Mouse (Mus musculus) heart, embryonic 11.5 days (tissue): Measurements from ENCODE around the gene Pikfyve. TPM values are rescaled to one million over a fixed set of nuclear protein-coding genes. Genes with fewer than 3 reads are reported as not detected.

Source experiments
- ATAC-seq: fragments of 200-750 bp; cut with Nextera tagmentation; replicated peaks from 2 replicates; pipeline ENCODE4 v1.8.0; 2017; ENCODE audit warnings: moderate library complexity; ENCODE audit not compliant: insufficient number of reproducible peaks, low FRiP score, low TSS enrichment
- H3K27ac ChIP-seq: fragments of 300-500 bp; sonication (generic); 2 replicates; pipeline ENCODE4 v1.5.1; 2014; ENCODE audit warnings: mild to moderate bottlenecking, low read depth, low read length
- H3K27me3 ChIP-seq: fragments of 300-500 bp; sonication (generic); 2 replicates; pipeline ENCODE4 v1.6.1; 2014; ENCODE audit warnings: mild to moderate bottlenecking, low read length, mixed read lengths; ENCODE audit not compliant: control insufficient read depth, insufficient read depth
- H3K36me3 ChIP-seq: fragments of 300-500 bp; sonication (generic); 2 replicates; pipeline ENCODE4 v1.6.1; 2014; ENCODE audit warnings: mild to moderate bottlenecking, low read length, moderate library complexity, mixed read lengths; ENCODE audit not compliant: control insufficient read depth, insufficient read depth
- H3K4me1 ChIP-seq: fragments of 300-500 bp; sonication (generic); 2 replicates; pipeline ENCODE4 v1.6.1; 2014; ENCODE audit warnings: low read length; ENCODE audit not compliant: control insufficient read depth, insufficient read depth
- H3K4me2 ChIP-seq: fragments of 300-500 bp; sonication (generic); 2 replicates; pipeline ENCODE4 v1.6.1; 2014; ENCODE audit warnings: mild to moderate bottlenecking, moderate library complexity
- H3K4me3 ChIP-seq: fragments of 300-500 bp; sonication (generic); 2 replicates; pipeline ENCODE4 v1.5.1; 2014; ENCODE audit warnings: low read depth, low read length
- H3K9ac ChIP-seq: fragments of 300-500 bp; sonication (generic); 2 replicates; pipeline ENCODE4 v1.6.1; 2014; ENCODE audit warnings: mild to moderate bottlenecking, low read depth, low read length, moderate library complexity
- H3K9me3 ChIP-seq: fragments of 300-500 bp; sonication (generic); replicated peaks from 2 replicates; pipeline ENCODE4 v1.6.1; 2016; ENCODE audit warnings: low read length; ENCODE audit not compliant: control insufficient read depth
- WGBS: fragments of 180-500 bp; shearing (Covaris S2); extraction: QIAGEN DNeasy Blood & Tissue Kit; methylation state at CpG from one replicate; pipeline ENCODE4 v1.1.7; 2014; ENCODE audit not compliant: insufficient replicate concordance; 5-methylcytosine and 5-hydroxymethylcytosine counted together
- polyA plus RNA-seq: library from polyadenylated mRNA; unstranded; fragments of >200 nt; fragmentation: Nextera tagmentation; extraction: Ambion mirVana; gene quantifications from 2 replicates; pipeline ENCODE4 v1.2.1, GENCODE M21; 2014

The Pikfyve gene
- polyA plus RNA-seq, 1 experiment from 2014 or later: 8.9 TPM

DNA sequence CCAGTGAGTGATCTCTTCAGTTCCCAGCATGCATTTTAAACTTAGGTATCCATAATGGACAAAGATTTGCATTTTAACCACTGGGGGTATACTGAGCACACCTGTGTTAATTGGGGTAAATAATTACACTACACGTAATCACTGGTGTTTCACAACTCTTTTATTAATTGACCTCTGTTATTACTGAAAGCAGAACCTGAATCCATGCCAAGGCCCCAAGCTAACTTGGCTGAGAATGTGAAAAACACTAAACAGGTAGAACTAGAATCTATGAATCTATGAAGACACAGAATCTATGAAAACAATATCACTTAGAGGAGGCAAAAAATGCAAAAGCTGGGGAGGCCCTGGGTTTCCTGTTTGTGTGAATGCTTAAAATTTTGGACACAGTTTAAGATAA lies 19.0 kb upstream of the Pikfyve start:
- 87% methylated on average over 1 of the region's 1 CpGs for WGBS
- Histone ChIP-seq H3K27me3 (no peaks in the 10 kb centered on the region), H3K4me3 (no peak overlapping the region), H3K4me2 (no peak overlapping the region), H3K9me3 (no peaks in the 10 kb centered on the region), H3K4me1 (no peaks in the 10 kb centered on the region), H3K36me3 (peaks cover 33% of the 10 kb centered on the region), H3K27ac (no peak overlapping the region), H3K9ac (no peak overlapping the region)
- no peak for ATAC-seq

DNA sequence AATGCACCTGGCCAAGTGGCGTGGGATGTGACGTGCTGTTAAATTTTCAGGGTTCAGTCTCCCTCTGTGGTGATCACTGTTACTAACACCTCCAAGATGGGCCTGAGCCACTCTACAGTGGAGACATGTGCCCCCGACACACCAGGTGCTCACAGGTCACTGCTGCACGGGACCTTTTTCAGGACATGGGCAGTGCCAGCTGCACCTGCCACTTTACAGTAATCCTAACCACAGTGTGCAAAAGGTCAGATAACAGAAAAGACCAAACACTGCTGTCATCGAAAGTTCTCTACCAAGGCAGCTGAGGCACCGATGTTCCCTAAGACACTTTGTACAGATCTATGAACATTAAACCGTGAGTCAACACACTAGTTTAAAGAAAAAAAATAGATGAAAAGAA lies 16.9 kb upstream of the Pikfyve start:
- Histone ChIP-seq H3K9me3 (no peaks in the 10 kb centered on the region), H3K4me2 (no peak overlapping the region), H3K36me3 (peaks cover 29% of the 10 kb centered on the region), H3K4me1 (no peaks in the 10 kb centered on the region), H3K9ac (no peak overlapping the region), H3K27me3 (no peaks in the 10 kb centered on the region), H3K27ac (no peak overlapping the region), H3K4me3 (no peak overlapping the region)
- ATAC-seq: no peak
- whole genome bisulfite sequencing: 83% methylated on average over 7 of the region's 7 CpGs

DNA sequence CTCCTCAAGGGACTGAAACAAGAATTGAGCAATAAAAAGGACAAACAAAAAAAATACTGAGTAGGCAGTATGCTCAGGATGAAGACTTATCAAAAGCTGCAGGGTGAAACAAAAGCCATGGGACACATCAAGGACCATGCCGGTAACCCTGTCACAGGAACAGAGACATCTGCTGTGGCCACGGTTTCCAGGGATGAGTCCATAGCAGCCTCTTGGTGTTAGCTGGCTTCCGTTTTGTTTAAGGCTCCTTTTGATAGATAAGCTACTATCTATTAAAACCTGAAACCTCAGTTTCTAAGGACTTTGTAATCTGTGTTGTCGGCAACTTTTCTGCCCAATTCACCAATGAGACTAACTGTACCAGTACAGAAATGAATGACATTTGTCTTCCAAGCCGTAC lies 16.5 kb upstream of the Pikfyve start:
- ATAC-seq: no peak
- Histone ChIP-seq H3K4me1 (no peaks in the 10 kb centered on the region), H3K9ac (no peak overlapping the region), H3K9me3 (no peaks in the 10 kb centered on the region), H3K27ac (no peak overlapping the region), H3K36me3 (peaks cover 25% of the 10 kb centered on the region), H3K4me2 (no peak overlapping the region), H3K4me3 (no peak overlapping the region), H3K27me3 (no peaks in the 10 kb centered on the region)
- 71% methylated on average over 5 of the region's 5 CpGs for WGBS

DNA sequence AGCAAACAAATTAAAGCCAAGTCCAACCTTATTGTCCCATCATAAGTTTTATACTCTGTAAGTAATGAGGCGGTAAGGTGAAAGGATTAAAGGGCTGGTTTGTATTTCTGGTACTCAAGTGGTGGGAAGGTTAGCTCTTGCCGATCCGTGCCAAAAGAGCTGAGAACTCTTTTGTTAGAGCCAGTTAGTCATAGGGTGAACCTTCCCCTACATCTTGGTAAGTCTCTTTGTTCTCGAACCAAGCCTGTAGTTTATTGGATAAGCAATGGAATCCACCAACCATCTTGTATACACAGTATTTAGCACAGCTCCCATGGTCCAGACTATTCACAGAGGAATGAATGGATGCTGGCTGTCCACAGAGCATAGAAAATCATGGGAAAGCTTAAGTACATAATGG lies 14.9 kb upstream of the Pikfyve start:
- 85% methylated on average over 4 of the region's 4 CpGs for WGBS
- no peak overlapping the region for H3K27ac ChIP-seq
- peaks cover 23% of the 10 kb centered on the region for H3K36me3 ChIP-seq
- no peak for ATAC-seq
- no peaks in the 10 kb centered on the region for H3K4me1 ChIP-seq
- no peak overlapping the region for H3K9ac ChIP-seq
- H3K9me3 ChIP-seq: no peaks in the 10 kb centered on the region
- H3K4me3 ChIP-seq: no peak overlapping the region
- H3K4me2 ChIP-seq: no peak overlapping the region
- H3K27me3 ChIP-seq: no peaks in the 10 kb centered on the region

DNA sequence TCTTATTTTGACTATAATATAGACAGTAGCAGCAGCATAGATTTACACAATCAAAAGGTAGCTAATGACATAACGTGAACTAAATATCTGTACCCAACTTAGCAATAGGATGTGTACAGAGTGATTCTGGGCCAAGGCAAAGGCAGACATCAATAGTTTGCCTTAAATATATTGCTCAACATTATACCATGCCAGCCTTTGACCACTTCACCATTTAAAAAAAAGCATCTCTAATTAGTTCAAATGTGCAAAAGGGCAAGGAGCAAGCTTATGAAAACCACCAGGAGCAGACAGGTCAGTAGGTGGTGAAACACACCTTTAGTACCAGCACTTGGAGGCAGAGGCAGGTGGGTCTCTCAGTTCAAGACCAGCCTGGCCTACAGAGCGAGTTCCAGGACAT lies 12.8 kb upstream of the Pikfyve start:
- Histone ChIP-seq H3K27me3 (no peaks in the 10 kb centered on the region), H3K36me3 (peaks cover 6% of the 10 kb centered on the region; the same call in 1 of the 2 replicates), H3K9ac (no peak overlapping the region), H3K4me2 (no peak overlapping the region), H3K27ac (no peak overlapping the region), H3K4me1 (no peaks in the 10 kb centered on the region), H3K4me3 (no peak overlapping the region), H3K9me3 (no peaks in the 10 kb centered on the region)
- 83% methylated on average over 2 of the region's 2 CpGs for WGBS
- no peak for ATAC-seq

DNA sequence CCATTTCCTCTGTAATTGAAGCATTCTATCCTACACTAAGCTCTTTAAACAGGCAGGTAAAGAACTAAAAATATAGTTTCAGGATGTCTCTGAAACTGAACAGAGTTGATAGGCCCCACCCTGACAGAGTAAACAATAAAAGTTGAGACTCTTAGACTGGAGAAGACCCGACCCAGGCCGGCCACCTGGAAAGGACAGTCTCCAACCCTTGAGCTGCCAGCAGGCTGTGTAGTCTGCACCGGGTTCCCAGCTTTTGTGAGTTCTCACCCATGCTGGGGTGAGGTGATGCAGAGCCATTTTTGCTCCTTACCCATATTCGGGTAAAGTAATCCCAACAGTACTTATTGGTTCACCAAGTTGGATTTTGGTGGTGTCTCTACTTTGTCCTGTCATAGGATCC lies 10.3 kb upstream of the Pikfyve start:
- H3K4me2 ChIP-seq: no peak overlapping the region
- H3K27ac ChIP-seq: no peak overlapping the region
- 67% methylated on average over 4 of the region's 4 CpGs for WGBS
- no peak overlapping the region for H3K9ac ChIP-seq
- ATAC-seq: no peak
- peaks cover under 1% of the 10 kb centered on the region; the same call in 1 of the 2 replicates for H3K36me3 ChIP-seq
- no peak overlapping the region for H3K4me3 ChIP-seq
- H3K27me3 ChIP-seq: no peaks in the 10 kb centered on the region
- no peaks in the 10 kb centered on the region for H3K4me1 ChIP-seq
- no peaks in the 10 kb centered on the region for H3K9me3 ChIP-seq

DNA sequence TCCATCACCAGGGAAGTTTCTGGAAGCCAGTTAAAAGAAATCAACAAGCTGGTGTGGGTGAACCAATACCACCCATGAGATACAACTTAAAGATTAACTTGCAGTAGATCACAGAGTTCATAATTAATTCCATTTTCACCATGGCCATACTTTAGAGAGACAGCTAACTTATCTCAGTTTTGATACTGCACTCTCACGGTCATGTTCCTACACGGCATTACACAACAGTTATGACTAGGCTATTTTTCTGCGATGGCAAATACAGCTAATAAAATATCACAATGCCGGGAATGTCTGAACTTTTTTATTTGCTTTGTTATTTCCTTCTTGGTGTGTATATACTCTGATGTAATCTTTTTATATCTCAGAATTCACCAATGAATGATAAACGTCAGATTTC lies 9.6 kb upstream of the Pikfyve start:
- no peak for ATAC-seq
- Histone ChIP-seq H3K27me3 (no peaks in the 10 kb centered on the region), H3K36me3 (no peaks in the 10 kb centered on the region), H3K9me3 (no peaks in the 10 kb centered on the region), H3K27ac (no peak overlapping the region), H3K9ac (no peak overlapping the region), H3K4me1 (no peaks in the 10 kb centered on the region), H3K4me3 (no peak overlapping the region), H3K4me2 (no peak overlapping the region)
- 77% methylated on average over 5 of the region's 5 CpGs for WGBS

DNA sequence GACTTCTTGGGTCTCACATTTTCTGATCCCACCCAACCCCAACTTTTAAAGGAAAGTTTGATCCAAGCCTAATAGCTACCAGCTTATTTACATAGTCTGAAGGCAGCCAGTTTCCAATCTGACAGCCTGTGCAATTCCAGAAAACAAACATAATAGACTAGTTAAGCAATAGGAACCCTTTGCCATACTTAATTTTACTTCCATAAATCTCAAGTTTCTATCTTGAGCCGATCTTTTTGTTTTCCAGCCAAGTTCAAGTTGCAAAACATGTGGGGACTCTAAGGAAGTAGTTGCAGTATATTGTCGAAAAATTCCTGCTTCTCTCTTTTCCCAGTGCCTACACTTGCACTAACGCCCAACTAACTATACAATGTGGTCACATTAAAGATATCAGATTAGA lies 9.0 kb upstream of the Pikfyve start:
- no peaks in the 10 kb centered on the region for H3K9me3 ChIP-seq
- no peak overlapping the region; the same call in 1 of the 2 replicates for H3K9ac ChIP-seq
- no peaks in the 10 kb centered on the region for H3K4me1 ChIP-seq
- H3K27ac ChIP-seq: no peak overlapping the region
- H3K27me3 ChIP-seq: no peaks in the 10 kb centered on the region
- ATAC-seq: no peak
- WGBS: 64% methylated on average over 3 of the region's 3 CpGs
- peak overlapping the region; percentile 57 for H3K4me2 ChIP-seq
- peak overlapping the region; percentile 63 for H3K4me3 ChIP-seq
- H3K36me3 ChIP-seq: no peaks in the 10 kb centered on the region

DNA sequence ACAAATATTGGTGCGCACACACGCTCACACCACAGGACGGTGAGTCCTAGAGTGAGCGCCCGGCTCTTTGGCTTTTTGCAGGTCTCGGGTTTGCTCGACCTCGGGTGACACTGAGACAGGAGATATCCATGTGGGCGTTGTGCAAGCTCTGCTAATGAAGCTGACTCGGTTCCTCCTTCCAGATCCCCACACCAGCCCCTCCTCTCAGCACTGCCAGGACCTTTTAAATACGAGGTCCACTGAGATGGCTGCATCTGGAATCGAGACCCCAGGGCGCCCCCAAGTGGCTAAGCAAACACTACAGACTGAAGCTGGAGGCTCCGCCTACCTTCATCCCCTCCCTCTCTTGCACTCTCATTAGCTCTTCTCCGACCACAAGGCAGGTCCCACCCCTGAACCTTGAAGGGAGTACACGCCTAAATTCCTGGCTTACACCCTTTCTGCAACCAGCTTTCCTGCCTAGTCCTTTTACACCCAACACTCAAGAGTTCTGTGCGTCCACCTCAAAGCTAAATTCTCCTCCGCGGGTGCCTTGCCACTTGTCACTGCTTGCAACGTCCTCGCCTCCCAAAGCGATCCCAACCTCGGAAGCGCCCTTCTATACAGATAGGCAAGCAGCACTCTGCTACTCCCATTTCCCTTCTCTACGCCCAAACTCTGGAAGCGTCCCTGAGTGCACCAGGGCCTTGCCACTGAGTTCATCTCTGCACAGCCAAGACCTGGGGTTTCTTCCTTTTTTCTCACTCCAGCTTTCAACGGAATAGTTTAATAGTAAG lies 8.2 kb upstream of the Pikfyve start:
- 5% methylated on average over 27 of the region's 27 CpGs for WGBS
- H3K4me1 ChIP-seq: no peaks in the 10 kb centered on the region

More for the DNA sequence above, 8.2 kb upstream of the Pikfyve start:
- peak overlapping the region; percentile 57 for H3K4me2 ChIP-seq
- no peaks in the 10 kb centered on the region for H3K9me3 ChIP-seq
- peak overlapping the region; percentile 74 for H3K9ac ChIP-seq
- no peaks in the 10 kb centered on the region for H3K27me3 ChIP-seq
- no peaks in the 10 kb centered on the region for H3K36me3 ChIP-seq
- H3K4me3 ChIP-seq: peak overlapping the region; percentile 63
- peak overlapping the region; percentile 91 for H3K27ac ChIP-seq
- peak; percentile 79 for ATAC-seq
